Mouse (Mus musculus): ENCODE measurements around the gene Cntnap4.

GRCm38 (mm10) chr8:112803058-112803457 lies 233.2 kb downstream of the Cntnap4 start:
- TF ChIP-seq CTCF (IDR thresholded peaks at IDR 0.05; ENCODE audit: control insufficient read depth, insufficient read depth, insufficient replicate concordance, low read depth, low read length) (no peak), POLR2A (IDR thresholded peaks at IDR 0.05; ENCODE audit: control insufficient read depth, low read depth, low read length) (no peak)

All from testis, adult 2 months (tissue).